Mouse (Mus musculus) gastrocnemius, adult 2 months (tissue): ENCODE results near the gene Pak7. TPM values are rescaled to one million over a fixed set of nuclear protein-coding genes. Genes with fewer than 3 reads are reported as not detected.
A peak's percentile ranks its signal among the peaks of the same experiment; 100 is the strongest.

Experiments used
- DNase-seq: peaks from one replicate; pipeline ENCODE4 v3.0.0; 2022
- H3K27ac ChIP-seq: fragments of 200-600 bp; 2 replicates; pipeline ENCODE4 v1.8.1; 2022; ENCODE audit warnings: mild to moderate bottlenecking
- H3K4me3 ChIP-seq: fragments of 200-600 bp; 2 replicates; pipeline ENCODE4 v1.8.1; 2022; ENCODE audit warnings: mild to moderate bottlenecking, moderate library complexity
- CTCF ChIP-seq: fragments of 200-600 bp; IDR thresholded peaks from 2 replicates; pipeline ENCODE4 v1.8.1; 2022; ENCODE audit warnings: antibody characterized with exemption, mild to moderate bottlenecking, moderate library complexity
- intact Hi-C: fragments of 180-260 bp; cut with DNase I; formaldehyde crosslinking; loops from one replicate; pipeline ENCODE4 v1.15.1; 2025
- total RNA-seq, 2 experiments: library from RNA; stranded (reverse); gene quantifications; 2 replicates each; pipeline ENCODE4 v1.2.3; 2021

Pak7 gene
- total RNA-seq, 2 experiments from 2014 or later: not detected

DNA sequence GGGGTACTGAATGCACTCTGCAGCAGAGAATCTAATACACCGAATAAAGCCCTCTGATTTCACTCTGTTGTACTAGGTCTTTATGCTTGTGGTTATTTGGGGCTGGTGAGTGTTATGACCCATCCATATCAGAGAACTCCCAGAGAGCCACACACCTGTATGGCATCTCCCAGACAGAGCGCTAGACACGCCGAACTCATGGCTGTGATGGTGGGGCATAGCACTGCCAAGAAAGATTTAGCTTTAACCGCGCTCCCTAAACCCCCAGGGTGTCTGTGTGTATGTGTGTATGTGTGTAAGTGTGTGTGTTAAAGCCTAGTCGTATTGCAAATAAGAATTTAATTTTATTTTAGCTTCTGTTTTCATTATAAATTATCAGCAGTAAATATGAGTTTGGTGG lies 329.4 kb downstream of the Pak7 start:
- Histone ChIP-seq H3K27ac (no peak overlapping the region), H3K4me3 (no peak overlapping the region)
- TF ChIP-seq CTCF: no peak
- DNase-seq: no peak
- intact Hi-C loops: no loop called here

DNA sequence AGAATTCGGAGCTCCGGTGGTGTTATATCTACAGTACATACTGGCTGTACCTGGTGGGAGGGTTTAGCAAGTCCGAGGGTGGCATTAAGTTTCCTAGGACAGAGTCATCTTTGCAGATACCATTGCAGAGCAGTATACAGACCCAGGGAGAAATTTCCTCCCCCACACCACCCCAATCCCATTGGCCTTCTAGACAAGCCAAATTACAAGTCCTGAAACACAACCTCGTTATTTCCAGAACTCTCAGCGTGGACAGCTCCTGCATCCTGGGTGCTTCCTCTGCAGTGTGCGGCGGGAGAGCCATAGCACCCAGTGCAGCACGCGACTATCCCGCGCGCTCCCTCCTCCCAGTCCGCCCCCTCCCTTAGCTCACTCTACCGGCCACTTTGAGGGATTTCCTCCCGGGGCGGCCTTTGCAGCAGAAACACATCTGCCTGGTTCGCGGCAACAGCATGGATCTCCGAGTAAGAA lies 329.9 kb downstream of the Pak7 start:
- Histone ChIP-seq H3K4me3 (no peak overlapping the region), H3K27ac (no peak overlapping the region)
- intact Hi-C loops: no loop called here
- DNase-seq: no peak
- no peak for TF ChIP-seq CTCF

DNA sequence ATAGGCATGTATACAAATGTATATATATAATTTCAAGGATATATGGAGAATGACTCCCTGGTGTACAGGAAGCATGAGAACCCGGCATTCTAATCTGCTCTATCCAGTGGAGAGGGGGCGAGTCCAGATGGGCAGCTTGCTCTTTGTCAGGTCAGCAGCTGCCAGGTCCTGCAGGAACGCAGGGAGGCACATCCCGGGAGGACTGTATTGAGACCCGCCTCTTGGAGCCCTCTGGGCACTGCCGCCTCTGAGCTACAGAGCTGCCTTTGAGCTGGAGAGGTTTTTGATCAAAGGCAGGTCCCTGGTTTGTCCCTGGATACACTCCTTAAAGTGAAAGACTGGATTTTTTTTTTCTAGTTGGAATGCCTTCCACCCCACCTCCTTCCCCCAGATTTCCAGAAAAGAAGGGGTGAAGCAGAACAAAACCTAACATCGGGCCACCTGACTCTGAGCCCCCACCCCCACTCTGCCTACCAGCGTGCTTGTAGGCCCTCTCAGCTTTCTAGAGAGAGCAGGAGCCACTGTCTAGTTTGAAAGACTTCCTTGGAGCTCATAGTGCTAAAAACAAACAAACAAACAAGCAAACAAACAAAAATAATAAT lies 336.0 kb downstream of the Pak7 start, which contains the start of gene Lamp5:
TSS of gene Lamp5 (plus strand) at position 552 of the 602 bp plus-strand sequence.
- intact Hi-C loops: no loop called here
- Histone ChIP-seq H3K27ac (no peak within 1 kb of the TSS), H3K4me3 (peak within 1 kb of the TSS; percentile 41)
- no peak for TF ChIP-seq CTCF
- no peak for DNase-seq

DNA sequence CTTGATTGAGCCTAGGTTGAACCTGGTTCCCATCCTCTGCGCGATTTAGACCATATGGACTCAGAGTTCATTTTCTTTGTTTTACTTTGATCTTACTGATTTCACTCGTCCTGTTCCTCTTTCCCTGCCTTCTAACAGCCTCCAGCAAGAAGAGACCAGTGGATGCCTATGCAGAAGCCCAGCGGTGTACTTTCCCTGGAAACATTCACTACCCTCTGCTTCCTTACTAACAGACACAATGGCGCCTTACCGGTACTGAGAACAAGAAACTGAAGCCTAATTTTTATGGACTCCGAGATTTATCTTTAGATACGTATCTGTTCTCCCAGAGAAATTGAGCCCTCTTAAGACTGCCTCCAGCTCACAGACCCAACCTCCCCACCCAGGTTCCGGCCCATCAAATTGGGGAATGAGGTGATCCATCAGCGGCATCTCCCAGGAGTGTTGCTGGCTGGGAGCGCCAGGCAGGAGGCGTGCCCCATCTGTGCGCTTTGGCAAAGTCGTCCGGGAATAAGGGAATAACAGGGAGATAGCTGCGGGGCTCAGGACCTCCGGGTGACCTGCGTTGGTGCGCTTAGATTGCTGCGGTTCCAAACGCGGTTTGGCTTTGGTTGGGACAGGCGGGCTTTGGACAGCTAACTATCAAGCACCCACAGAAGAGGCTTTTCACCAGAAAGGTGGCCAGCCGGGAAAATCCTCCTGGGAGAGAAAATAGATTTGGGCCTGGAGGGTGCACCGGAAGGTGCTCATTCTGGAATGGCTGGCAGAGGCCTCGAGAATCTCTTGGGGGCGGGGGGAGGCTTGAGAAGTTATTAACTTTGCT lies 336.8 kb downstream of the Pak7 start:
- TF ChIP-seq CTCF: no peak
- Histone ChIP-seq H3K27ac (no peak overlapping the region), H3K4me3 (peak overlapping the region; percentile 41)
- DNase-seq: no peak
- intact Hi-C loops: no loop called here

DNA sequence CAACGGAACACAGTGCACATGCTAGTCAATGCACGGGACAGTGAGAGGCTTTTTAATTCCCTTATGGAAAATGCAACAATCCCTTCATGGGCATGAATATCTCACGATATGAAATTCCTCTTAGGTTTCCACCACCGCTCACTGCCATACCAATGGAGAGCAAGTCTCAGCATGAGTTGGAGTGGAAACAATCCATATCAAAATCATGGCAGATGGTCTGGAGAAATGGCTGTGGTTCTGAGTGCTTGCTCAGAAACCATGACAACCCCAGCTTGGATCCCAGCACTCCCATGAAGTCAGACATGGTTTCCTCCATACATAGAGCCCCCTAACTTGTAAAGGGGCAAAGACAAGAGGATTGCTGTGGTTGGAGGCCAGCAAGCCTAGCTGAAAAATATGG lies 339.3 kb downstream of the Pak7 start:
- intact Hi-C loops: no loop called here
- no peak for TF ChIP-seq CTCF
- H3K27ac ChIP-seq: no peak overlapping the region
- H3K4me3 ChIP-seq: no peak overlapping the region
- DNase-seq: no peak

Other genes with a start within 250 kb of the Pak7 start
- gene Ankef1, start 113.9 kb upstream of the Pak7 start, total RNA-seq: under 1 TPM; 0.25 to 0.51 TPM